Mouse (Mus musculus) skeletal muscle tissue, adult 2 months (tissue): ENCODE data around the gene Fam222b.
A peak's percentile ranks its signal among the peaks of the same experiment; 100 is the strongest.

Experiments used
- DNase-seq: peaks from one replicate; pipeline ENCODE4 v3.0.0-alpha.2; 2012; ENCODE audit warnings: low read depth, low spot score

Fam222b gene

DNA sequence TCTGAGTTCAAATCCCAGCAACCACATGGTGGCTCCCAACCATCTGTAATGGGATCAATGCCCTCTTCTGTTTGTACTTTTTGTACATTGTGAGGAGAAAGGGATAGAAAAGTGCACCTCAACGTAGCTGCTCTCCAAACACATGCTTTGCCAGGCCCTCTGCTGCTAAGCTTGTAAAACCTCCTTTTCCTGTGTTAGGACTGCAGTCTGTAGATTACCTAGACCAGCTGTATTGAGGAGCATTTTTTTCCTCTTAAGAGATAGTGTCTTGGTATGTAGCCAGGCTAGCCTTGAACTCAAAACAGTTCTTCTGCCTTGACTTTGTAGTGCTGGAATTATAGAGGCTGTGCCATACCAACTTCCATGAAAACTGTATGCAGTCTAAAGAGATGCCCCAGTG is 41.7 kb downstream of the Fam222b start:
- no peak for DNase-seq

DNA sequence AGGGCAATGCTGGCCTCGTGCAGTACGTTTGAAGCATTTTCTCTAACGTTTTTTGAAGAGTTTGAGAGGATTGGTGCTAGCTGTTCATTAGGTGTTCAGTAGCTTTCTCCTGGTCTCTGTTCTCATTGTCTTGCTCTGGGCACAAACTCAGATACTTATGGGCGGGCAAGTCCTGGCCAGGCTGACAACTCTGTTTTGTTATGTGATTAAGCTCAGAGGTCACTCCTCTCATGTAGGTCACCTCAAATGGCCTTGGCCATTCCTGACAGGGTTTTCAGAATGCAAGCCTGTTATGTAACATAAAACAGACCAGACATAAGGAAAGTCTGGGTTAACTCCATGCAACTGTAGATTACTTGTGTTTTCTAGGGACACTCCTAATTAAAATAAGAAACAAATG is 43.1 kb downstream of the Fam222b start:
- DNase-seq, result no peak

DNA sequence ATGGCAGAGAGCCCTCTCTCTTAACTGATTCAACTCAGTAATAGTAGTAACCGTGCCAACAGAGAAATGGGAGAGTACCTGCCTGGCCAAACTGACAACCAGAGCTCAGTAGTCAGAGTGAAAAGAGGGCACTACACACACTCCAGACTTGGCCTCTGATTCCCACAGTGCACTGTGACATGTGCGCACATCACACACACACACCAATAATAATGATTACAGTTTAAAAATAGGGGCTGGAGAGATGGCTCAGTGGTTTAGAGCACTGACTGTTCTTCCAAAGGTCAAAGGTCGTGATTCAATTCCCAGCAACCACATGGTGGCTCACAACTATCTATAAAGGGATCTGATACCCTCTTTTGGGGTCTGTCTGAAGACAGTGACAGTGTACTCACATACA is 43.6 kb downstream of the Fam222b start:
- DNase-seq, result no peak

DNA sequence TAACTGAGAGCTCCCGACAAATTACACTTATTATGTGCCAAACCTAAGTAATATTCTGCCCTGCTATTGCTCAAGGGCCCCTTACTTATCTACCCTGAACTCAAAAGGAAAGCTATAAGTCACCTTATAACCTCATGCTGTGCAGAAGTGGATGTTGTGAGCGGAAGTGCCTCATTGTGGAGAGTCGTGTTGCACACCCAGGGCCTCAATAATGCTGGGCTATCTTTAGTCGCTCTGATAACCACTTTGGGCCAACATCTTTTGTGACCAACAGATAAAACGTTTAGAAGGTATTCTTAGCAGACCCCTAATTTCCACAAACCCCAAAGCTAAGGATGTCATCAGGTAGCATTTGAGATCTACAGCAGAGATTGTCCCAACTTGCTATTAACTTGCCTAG is 46.2 kb downstream of the Fam222b start:
- DNase-seq, result no peak

DNA sequence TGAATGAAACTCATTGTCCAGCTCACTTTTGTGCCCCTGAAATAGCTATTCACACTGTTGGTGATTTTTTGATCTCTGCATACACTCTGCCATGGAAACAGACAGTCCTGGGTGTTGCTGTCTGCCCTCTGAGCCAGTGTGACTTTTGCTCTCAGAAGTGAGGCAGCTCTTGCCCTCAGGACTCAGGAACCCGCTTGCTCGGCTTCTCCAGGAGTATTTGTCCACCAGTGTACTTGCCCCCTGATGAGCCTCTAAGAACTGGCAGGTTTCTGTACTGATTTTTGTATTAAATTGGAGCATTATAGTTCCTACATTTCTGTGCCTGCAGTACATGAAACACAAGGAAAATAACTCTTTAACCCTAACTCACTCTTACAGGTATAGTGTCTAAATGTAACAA is 49.1 kb downstream of the Fam222b start:
- DNase-seq, result no peak

DNA sequence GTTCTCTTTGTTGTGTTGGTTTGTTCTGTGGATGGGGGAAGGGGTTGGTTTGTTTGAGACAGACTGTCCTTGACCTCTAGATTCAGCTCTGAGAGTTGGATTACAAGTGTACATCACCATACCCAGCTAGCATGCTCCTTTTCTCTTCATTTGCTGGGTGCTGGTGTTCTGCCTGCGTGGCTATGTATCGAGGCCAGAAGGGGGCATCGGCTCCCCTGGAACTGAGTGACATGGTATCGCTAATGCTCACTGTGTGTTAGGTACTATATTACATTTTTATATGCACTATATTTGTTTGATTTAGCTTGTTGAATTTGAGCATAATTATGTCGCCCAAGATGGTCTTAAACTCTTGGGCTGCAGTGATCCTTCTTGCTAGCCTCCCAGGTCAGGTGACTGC is 51.7 kb downstream of the Fam222b start:
- no peak for DNase-seq

DNA sequence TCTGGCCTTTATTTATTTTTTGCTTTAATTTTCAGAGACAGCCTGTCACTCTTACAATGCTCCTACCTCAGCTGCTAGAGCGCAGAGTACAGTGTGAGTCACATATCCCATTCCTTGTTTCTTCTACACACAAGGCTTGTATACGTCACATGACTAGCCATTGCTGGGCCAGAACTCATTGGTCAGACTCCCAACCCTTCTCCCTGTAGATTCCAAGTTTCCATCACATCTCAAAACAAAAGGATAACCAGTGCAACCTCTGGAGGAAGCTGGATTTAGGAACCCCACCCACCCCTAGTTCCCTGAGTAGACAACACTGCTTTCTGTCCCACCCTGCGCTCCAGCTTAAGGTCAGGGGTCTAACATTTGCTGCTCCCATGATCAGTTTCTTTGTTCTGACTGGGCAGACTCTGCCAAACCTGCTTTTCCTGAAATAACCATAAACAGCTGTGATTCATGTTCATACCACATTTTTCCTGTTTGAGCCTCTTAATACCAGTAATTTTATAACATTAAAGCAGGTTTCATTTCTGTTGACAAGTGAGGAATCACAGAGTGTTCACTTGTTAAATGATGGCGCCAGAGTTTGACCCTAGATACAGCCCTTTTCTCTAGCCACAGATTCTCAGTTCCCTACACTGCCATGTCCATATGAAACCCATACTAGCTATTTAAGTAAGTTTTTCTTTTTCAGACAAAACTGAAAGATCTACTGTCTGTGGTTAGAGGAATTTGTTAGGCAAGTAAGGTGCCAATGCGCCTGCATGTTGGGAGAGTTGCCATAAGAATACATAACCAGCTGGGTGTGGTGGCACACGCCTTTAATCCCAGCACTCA is 52.5 kb downstream of the Fam222b start:
- no peak for DNase-seq

DNA sequence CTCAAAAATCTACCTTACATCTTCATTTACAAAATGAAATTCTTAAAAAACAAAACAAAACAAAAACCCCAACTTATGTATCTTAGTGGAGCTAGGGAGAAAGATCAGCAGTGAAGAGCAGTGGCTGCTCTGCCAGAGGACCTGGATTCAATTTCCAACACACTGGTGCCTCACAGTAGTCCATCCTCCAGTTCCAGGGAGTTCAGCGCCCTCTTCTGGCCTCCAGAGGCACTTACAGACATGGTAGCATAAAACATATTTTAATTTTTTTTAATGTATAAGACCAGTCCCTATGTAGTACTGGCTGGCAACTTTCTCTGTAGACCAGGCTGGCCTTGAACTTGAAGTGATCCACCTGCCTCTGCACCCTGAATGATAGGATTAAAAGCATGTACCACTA is 56.7 kb downstream of the Fam222b start:
- no peak for DNase-seq

DNA sequence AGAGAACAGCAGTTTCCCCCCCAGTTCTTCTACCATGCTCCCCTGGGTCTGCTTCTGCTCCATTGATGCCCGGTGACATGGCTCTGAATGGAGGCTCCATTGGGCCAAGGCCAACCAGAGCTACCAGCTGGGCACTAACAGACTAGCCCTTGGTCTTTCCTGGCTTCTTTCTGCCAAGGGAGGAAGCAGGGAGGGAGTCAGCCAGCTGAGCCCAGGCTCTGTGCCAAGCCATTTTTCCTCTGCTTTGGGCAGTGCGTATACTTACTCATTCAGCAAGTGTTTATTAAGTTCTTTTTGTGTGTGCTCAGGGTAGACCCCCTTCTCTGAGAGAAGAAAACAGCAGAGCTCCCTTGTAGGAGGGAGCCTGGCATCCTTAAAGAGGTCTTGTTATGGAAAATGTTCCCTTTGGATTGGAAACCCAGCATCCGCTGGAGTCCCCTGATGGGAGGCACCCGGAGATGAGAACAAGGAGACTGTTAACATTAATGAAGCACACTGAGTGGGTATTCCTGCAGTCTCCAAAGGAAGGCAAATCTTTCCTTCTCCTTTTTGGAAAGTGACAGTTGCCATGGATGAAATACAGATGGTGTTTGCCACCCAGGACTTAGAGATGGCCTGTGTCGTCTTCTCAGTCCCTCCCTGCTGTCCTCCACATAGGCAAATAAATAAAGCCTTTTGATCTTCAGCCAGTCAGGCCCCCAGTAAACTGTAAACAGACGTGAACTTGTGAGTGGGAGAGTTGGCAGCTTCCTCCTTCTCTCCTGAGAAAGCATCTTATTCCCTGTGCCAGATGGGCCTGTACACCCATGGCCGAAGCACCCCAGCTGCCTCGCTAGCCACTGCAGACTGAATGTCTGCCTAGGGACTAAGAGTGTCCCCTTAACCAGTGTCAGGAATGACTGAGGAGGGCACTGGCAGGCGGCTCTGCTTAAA is 58.1 kb downstream of the Fam222b start:
- DNase-seq, result no peak

DNA sequence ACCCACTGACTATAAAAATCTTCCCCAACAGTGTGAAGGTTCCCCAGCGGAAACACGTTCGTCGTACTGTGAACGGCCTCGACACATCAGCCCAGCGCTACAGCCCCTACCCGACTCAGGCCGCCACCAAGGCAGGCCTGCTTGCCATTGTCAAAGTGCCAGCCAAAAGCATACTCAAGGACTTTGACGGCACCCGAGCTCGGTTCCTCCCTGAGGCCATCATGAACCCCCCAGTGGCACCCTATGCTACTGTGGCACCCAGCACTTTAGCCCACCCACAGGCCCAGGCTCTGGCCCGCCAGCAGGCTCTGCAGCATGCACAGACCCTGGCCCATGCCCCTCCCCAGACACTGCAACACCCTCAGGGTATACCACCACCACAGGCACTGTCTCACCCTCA is 59.3 kb downstream of the Fam222b start:
- no peak for DNase-seq

DNA sequence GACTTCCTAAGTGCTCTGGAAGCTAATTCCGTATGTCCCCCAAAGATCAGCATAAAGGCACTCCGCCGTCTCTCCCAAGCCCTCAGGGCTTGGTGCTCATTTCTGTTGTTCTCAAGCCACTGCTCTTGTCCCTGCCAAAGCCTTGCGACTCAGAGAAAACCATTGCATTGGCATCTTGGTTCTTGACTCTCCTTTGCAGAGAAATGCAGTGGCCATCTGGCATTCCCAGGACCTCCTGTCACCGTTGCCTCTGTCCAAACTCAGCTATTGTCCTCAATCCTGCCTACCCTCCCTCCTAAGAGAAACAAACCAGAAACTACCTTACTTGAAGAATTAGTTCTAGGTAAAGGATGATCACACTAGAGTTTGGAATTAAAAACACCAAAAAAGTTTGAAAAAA is 61.2 kb downstream of the Fam222b start:
- no peak for DNase-seq

DNA sequence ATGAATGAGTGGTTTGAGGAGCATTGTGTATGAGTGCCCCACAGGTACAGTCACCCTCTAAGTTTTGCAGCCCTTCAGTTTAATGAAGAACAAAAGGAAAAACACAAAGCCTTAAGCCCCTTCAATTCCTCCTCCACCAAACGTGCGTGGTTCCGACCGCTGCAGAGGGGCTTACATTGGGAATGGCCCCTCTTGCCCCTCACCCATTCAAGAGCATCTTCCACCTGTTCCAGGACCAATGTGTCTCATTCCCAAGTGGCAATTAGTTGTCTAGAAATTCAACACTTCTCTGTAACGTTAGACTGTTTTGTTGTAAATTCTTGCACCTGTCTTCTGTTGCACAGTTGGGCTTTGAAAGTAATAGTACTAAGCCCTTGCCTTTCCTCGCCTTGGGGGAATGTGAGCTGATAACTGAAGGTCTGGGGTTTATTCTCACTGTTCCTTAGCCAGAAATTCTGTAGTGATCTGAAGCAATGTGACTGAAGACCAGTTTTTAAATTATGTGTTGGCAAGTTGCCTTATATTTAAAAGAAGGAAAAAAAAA is 61.8 kb downstream of the Fam222b start:
- no peak for DNase-seq

DNA sequence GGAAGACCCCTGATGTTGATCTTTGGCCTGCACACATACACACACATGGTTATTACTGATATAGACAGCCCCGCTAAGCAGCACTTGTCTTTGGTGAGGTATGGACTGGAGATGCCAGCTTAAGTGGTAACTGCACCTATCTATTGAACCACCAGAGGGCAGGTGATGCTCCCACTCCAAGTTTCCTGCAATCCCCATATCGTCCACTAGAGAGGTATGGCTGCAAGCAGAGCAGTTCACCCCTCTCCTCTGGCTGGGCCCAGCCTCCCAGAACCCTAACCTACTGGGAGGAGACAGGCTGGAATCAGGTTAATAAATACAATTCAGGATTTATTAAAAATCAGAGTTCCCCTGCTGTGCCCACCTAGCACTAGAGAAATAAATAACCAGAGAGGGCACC is 64.6 kb downstream of the Fam222b start:
- DNase-seq, result peak; percentile 80

DNA sequence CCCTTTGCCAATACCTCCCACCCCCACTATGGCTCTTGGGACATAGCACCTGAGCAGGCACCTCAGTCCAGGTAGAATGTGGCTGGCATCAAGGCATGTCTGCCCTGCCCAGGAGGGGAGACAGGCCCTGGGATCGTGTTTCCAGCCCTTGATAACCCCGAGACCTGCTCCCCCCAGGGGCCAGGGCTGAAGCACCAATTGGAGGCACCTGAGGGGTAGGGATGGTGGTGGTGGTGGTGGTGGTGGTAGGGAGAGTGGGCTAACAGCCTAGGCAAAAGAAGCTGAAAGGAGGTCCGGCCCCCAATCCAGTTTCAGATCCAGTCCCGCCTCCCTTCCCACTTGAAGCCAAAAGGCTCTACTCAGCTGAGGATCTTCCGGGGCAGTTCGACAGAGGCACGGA is 65.1 kb downstream of the Fam222b start:
- DNase-seq, result no peak

DNA sequence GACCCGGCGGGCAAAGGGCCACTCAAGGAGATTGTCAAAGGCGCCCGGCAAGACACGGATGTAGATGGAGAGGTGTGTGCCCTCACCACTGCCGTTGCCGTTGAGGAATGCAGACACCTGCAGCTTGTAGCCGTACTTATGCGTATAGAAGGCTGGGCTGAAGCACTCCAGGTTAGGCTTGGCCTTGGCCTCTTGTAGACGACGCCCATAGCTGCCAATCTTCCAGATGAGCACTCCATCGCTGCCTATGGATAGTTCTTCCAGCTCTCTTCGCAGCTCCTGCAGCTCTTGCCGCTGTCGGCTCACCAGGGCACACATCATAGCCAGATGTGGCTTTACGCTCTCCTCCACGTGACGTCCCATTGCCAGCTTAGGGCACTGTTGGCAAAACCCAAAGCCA is 65.7 kb downstream of the Fam222b start:
- DNase-seq, result no peak

DNA sequence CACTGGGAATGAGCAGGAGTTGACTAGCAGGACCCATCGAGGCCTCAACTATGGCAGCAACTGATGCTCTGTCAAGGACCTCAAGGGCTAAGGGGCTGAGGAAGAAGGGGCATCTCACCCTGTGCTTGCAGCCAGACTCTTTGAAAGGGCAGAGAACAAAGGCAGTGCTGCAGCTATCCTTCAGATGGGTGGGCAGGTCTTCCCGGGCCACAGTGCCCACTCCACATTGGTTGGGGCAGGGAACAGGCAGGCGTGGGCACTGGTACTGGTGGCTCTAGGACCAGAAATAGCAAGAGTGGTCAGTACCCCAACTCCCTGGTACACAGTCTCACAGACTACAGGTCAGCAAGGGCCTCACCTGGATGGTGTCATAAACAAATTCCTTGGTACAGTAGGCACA is 66.2 kb downstream of the Fam222b start:
- no peak for DNase-seq

DNA sequence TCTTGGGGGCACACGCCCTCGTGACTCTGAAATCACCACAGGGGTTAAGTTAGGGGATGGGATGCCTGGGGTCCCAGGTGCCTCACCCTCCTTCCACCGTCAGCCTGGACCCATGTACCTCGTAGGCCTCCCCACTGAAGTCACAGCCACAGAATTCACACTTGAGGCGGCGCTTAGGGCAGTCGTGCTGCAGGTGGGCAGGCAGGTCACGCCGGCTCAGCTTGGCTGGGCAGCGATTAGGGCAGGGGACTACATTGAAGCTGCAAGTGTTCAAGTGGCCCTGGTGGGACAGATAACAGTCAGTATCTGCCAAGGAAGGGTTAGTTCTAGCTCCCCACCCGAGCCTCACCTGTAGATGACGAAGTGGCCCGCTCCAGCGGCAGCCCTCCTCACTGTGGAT is 66.7 kb downstream of the Fam222b start:
- DNase-seq, result no peak

DNA sequence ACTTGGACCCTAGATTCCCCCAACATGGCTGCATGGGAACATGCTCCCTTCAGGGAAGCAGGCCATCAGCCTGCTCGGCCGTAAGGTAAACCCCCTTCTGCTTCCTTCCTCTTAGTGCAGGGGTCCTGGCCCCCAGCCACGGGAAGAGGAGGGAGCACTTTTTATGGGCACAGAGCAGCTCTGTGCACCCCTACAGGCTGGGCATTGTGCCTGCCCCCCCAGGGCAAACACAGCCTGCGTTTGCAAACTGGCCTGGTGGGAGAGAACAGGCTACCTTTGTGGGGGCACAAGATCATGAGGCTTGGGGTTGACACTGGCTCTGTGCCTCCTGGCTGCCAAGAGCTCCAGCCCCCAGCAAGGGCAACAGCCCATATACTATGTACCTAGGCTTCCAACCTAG is 67.5 kb downstream of the Fam222b start:
- DNase-seq, result no peak

DNA sequence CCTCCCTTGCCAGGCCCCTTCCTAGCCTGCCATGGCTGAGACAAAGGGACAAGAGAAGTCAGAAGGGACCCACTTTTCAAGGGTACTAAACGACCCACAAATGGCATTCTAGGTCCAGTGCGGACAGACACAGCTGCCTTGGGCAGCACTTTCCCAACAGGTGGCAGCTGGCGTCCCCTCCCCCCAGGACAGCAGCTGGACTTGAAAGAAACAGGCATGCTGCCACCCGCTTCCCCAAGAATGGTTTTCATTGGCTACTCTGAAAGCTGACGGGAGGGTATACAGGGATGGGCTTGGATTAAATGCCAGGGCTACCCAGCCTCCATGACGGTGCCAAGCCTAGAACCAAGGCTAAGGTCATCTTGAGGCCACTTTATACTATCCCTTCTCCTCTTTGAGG is 68.0 kb downstream of the Fam222b start:
- peak; percentile 69 for DNase-seq

DNA sequence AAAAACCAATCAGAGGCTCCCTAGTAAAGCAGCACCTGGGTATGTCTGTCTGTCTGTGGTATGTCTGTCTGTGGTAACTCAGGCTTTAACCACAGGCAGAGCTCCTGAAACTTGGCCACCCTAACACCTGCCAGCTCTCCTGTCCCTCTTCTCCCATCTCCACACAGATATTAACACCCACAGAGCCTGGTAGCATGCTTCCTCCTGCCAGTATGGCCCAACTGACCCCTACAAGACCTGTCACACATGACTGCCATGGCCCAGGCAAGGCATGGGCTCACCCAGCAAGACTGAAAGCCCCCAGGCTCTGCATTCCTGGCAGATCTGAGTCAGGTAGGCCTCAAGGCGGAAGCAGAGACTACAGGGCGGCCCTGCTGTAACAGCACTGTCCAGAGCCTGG is 68.6 kb downstream of the Fam222b start:
- DNase-seq, result no peak

DNA sequence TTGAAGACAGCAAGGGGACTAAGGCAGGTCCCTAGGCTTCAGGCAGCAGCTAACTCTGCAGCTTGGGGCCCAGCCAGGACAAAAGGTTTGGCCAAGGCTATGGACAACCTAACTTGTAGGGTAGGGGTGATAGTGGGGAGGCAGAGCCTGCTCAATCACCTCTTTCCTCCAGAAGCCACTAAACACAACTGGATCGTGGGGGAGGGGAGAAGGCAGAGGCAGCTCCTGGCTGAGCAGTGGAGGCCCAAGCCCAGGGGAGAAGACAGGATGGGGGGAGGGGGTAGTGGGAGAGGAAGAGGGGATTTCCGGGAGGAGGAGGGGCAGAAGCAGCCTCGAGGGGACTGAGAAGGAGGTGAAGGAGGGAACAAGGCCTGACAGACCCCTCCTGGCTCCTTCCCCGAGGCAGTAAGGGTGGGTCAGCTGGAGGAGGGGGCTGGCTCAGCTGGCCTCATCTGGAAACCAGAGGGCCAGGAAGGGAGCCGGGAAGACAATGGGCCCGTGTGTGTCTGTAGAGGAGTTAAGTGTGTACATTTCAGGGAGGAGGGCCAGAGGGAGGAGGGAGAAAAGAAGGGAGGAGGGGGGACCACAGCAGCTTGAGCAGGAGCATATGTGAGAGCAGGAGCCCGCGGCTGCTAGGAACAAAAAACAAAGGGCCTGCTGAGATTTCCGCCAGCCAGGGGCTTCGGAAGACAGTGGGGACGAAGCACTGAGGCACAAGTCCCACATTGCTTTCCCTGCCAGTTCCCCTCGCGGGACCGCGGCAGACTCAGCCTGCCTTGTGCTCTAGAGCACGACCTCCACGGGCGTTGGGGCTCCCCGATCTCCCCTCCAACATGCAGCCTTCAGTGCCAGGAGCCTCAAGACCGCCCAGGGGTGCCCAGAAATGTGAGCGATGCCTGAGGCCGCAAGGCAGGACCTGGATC is 69.5 kb downstream of the Fam222b start:
- peak; percentile 46 for DNase-seq

DNA sequence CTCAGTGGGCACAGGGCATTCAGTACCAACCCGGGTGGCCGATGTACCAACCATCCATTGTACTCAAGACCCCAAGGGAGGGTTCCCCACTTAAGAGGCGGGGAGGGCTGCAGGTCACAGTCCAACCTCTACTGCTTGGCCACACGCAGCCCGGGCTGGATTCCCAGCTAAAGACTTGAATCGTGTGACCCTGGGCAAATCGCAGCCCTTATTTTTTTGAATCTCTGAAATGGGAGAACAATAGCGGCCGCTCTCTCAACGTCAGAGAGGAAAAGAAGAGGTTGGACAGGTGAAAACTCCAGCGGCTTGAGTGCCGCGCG is 70.1 kb downstream of the Fam222b start:
- DNase-seq, result no peak
